In genomic region chr16:4418072-4418471, GRCm38 (mm10) we compare ENCODE assay signal across 10 mouse cellular contexts. TPM values are rescaled to one million over a fixed set of nuclear protein-coding genes. Genes with fewer than 3 reads are reported as not detected.
DNase-seq lines count a peak whose midpoint lies in the region; ATAC-seq and TF ChIP-seq lines count a peak whose summit lies in the region.
"Had no signal": no experiment of that assay in that cellular context is flagged by ENCODE, and none has a peak within 500 bp of the region (broad histone marks: within the 10 kb centered on the region; RNA-seq: fewer than 3 reads in every experiment).

No protein-coding gene starts in this region.

- peak overlapping the region; percentile 2; the same call in 1 of the 2 replicates for H3K4me3 ChIP-seq in forebrain, embryonic 15.5 days
- no peak overlapping the region for H3K4me3 ChIP-seq in forebrain, embryonic 12.5 days (replicated peaks)
- 0 out of 2 replicates have a peak overlapping the region, but pooled peaks have one; percentile 77 for H3K4me3 ChIP-seq in lung, postnatal 0 days (ENCODE audit: low read depth, low read length)
- H3K4me3 ChIP-seq in liver, embryonic 13.5 days (replicated peaks), result peak overlapping the region; percentile 77; the same call in 1 of the 2 replicates
- no peak overlapping the region for H3K4me3 ChIP-seq in stomach, embryonic 16.5 days (replicated peaks; ENCODE audit: low read length)

- no peak for ATAC-seq in forebrain, embryonic 15.5 days (replicated peaks)
- ATAC-seq in forebrain, embryonic 12.5 days (ENCODE audit: low FRiP score), result no peak
- ATAC-seq in lung, postnatal 0 days, result no peak
- ATAC-seq in liver, embryonic 13.5 days (ENCODE audit: low read depth), result no peak
- no peak for ATAC-seq in stomach, embryonic 16.5 days (ENCODE audit: insufficient read depth, low FRiP score)

- TF ChIP-seq CTCF in lung, postnatal 0 days (IDR thresholded peaks at IDR 0.05), result no peak

- peaks cover 61% of the 10 kb centered on the region for H3K4me1 ChIP-seq in forebrain, embryonic 15.5 days
- H3K4me1 ChIP-seq in forebrain, embryonic 12.5 days, result peaks cover 35% of the 10 kb centered on the region
- H3K4me1 ChIP-seq in lung, postnatal 0 days (ENCODE audit: insufficient read depth, low read depth, low read length), result peaks cover 20% of the 10 kb centered on the region; the same call in 1 of the 2 replicates
- H3K4me1 ChIP-seq in liver, embryonic 13.5 days (replicated peaks), result peaks cover 76% of the 10 kb centered on the region
- peaks cover 22% of the 10 kb centered on the region for H3K4me1 ChIP-seq in stomach, embryonic 16.5 days (ENCODE audit: control insufficient read depth, insufficient read depth, low read length)

- TF ChIP-seq EP300 in lung, postnatal 0 days (IDR thresholded peaks at IDR 0.05), result no peak

- H3K9me3 ChIP-seq in forebrain, embryonic 15.5 days, result no peaks in the 10 kb centered on the region
- no peaks in the 10 kb centered on the region for H3K9me3 ChIP-seq in forebrain, embryonic 12.5 days
- H3K9me3 ChIP-seq in lung, postnatal 0 days (ENCODE audit: low read length), result no peaks in the 10 kb centered on the region
- no peaks in the 10 kb centered on the region for H3K9me3 ChIP-seq in liver, embryonic 13.5 days (replicated peaks)
- no peaks in the 10 kb centered on the region for H3K9me3 ChIP-seq in stomach, embryonic 16.5 days (replicated peaks; ENCODE audit: control insufficient read depth, low read length)

- WGBS in forebrain, embryonic 15.5 days, result 94% methylated on average over 11 of the region's 11 CpGs
- WGBS in forebrain, embryonic 12.5 days, result 95% methylated on average over 11 of the region's 11 CpGs
- 91% methylated on average over 11 of the region's 11 CpGs for WGBS in lung, postnatal 0 days
- 86% methylated on average over 11 of the region's 11 CpGs for WGBS in liver, embryonic 13.5 days (ENCODE audit: insufficient replicate concordance)
- 93% methylated on average over 11 of the region's 11 CpGs for WGBS in stomach, embryonic 16.5 days

- no peaks in the 10 kb centered on the region for H3K27me3 ChIP-seq in forebrain, embryonic 15.5 days
- H3K27me3 ChIP-seq in forebrain, embryonic 12.5 days, result peaks cover 33% of the 10 kb centered on the region
- no peaks in the 10 kb centered on the region for H3K27me3 ChIP-seq in lung, postnatal 0 days (replicated peaks; ENCODE audit: insufficient read depth, low read length)
- peaks cover 23% of the 10 kb centered on the region for H3K27me3 ChIP-seq in liver, embryonic 13.5 days
- 0 out of 2 replicates have a peak, but pooled peaks cover 5% of the 10 kb centered on the region for H3K27me3 ChIP-seq in stomach, embryonic 16.5 days (ENCODE audit: control insufficient read depth, insufficient read depth, low read length)

- DNase-seq in lung, postnatal 0 days (ENCODE audit: low spot score), result no peak
- DNase-seq in lung, adult 18-20 months, result no peak
- DNase-seq in liver, embryonic 13.5 days, result no peak
- no peak for DNase-seq in retina, postnatal 1 day
- no peak for DNase-seq in frontal cortex, postnatal 10 days (ENCODE audit: low spot score in 2 of 2)
- DNase-seq: layer of hippocampus, adult 9-11 months; lung, postnatal 14 days had no signal

- no peak overlapping the region for H3K27ac ChIP-seq in forebrain, embryonic 15.5 days (replicated peaks)
- H3K27ac ChIP-seq in forebrain, embryonic 12.5 days, result no peak overlapping the region
- no peak overlapping the region for H3K27ac ChIP-seq in lung, postnatal 0 days (ENCODE audit: low read length)
- no peak overlapping the region for H3K27ac ChIP-seq in liver, embryonic 13.5 days
- H3K27ac ChIP-seq in stomach, embryonic 16.5 days (ENCODE audit: low read length), result no peak overlapping the region

- H3K9ac ChIP-seq in forebrain, embryonic 15.5 days (replicated peaks), result no peak overlapping the region
- H3K9ac ChIP-seq in forebrain, embryonic 12.5 days, result no peak overlapping the region
- no peak overlapping the region for H3K9ac ChIP-seq in lung, postnatal 0 days (replicated peaks; ENCODE audit: low read depth)
- H3K9ac ChIP-seq in liver, embryonic 13.5 days, result no peak overlapping the region
- H3K9ac ChIP-seq in stomach, embryonic 16.5 days (ENCODE audit: low read length), result no peak overlapping the region

- peak overlapping the region; percentile 97 for H3K4me2 ChIP-seq in forebrain, embryonic 15.5 days (replicated peaks)
- H3K4me2 ChIP-seq in forebrain, embryonic 12.5 days, result no peak overlapping the region
- peak overlapping the region; percentile 27 for H3K4me2 ChIP-seq in lung, postnatal 0 days (replicated peaks; ENCODE audit: low read depth, low read length)
- peak overlapping the region; percentile 99 for H3K4me2 ChIP-seq in liver, embryonic 13.5 days
- peak overlapping the region; percentile 10 for H3K4me2 ChIP-seq in stomach, embryonic 16.5 days (ENCODE audit: low read depth, low read length)

- no peaks in the 10 kb centered on the region for H3K36me3 ChIP-seq in forebrain, embryonic 15.5 days
- H3K36me3 ChIP-seq in forebrain, embryonic 12.5 days (replicated peaks), result no peaks in the 10 kb centered on the region
- no peaks in the 10 kb centered on the region for H3K36me3 ChIP-seq in lung, postnatal 0 days (ENCODE audit: insufficient read depth, low read length)
- no peaks in the 10 kb centered on the region for H3K36me3 ChIP-seq in liver, embryonic 13.5 days
- H3K36me3 ChIP-seq in stomach, embryonic 16.5 days (ENCODE audit: control insufficient read depth, insufficient read depth, low read length), result no peaks in the 10 kb centered on the region

RNA-seq across cellular contexts. Expression of gene Adcy9, which starts 2.2 kb away (rescaled TPM):
- polyA plus RNA-seq in forebrain, embryonic 15.5 days (2015; fragmentation: Nextera tagmentation; extraction: Ambion mirVana), result 2.6 and 2.7 TPM in 2 replicates
- polyA plus RNA-seq in forebrain, embryonic 12.5 days (2016; fragmentation: Nextera tagmentation; extraction: Ambion mirVana), result 1.4 and 1.8 TPM in 2 replicates
- 2.9 and 3.1 TPM in 2 replicates for polyA plus RNA-seq in lung, postnatal 0 days (2015; fragmentation: Nextera tagmentation; extraction: Ambion mirVana)
- polyA plus RNA-seq in liver, embryonic 13.5 days (2015; fragmentation: Nextera tagmentation; extraction: Ambion mirVana), result 0.63 and 0.66 TPM in 2 replicates
- polyA plus RNA-seq in stomach, embryonic 16.5 days (2015; fragmentation: Nextera tagmentation; extraction: Ambion mirVana), result 1.3 and 1.5 TPM in 2 replicates

Comparison
In these comparisons a context has a peak if more than half of its experiments do, and no peak if none do; other contexts are left out.
1. H3K4me3 ChIP-seq: peak in forebrain, embryonic 15.5 days (single experiment), lung, postnatal 0 days (single experiment) and liver, embryonic 13.5 days (single experiment); none in forebrain, embryonic 12.5 days (single experiment) and stomach, embryonic 16.5 days (single experiment).